Mouse (Mus musculus): ENCODE data around the gene Cdc6. TPM values are rescaled to one million over a fixed set of nuclear protein-coding genes. Genes with fewer than 3 reads are reported as not detected.

Gene Cdc6
- total RNA-seq, 2 experiments from 2014 or later = 3.8 to 6.5 TPM

- peak; percentile 59 for DNase-seq
Measured at GRCm38 (mm10) chr11:98943741-98944461, 36.3 kb downstream of the Cdc6 start.

- no peak for DNase-seq
Measured at GRCm38 (mm10) chr11:98944897-98945604, 37.5 kb downstream of the Cdc6 start.

GRCm38 (mm10) chr11:98945605-98945977 is 38.0 kb downstream of the Cdc6 start:
- peak; percentile 86 for DNase-seq

- DNase-seq = no peak
Measured at GRCm38 (mm10) chr11:98947969-98948569, 40.5 kb downstream of the Cdc6 start.

- no peak for DNase-seq
Measured at GRCm38 (mm10) chr11:98949242-98949957, 41.8 kb downstream of the Cdc6 start.

GRCm38 (mm10) chr11:98949958-98950460 is 42.4 kb downstream of the Cdc6 start:
- DNase-seq = peak; percentile 79

- no peak for DNase-seq
Measured at GRCm38 (mm10) chr11:98950484-98950883, 42.9 kb downstream of the Cdc6 start.

GRCm38 (mm10) chr11:98951026-98951906 is 43.7 kb downstream of the Cdc6 start:
- peak; percentile 94 for DNase-seq

GRCm38 (mm10) chr11:98952111-98952510 is 44.5 kb downstream of the Cdc6 start:
- DNase-seq = no peak

- DNase-seq = no peak
Measured at GRCm38 (mm10) chr11:98952736-98953135, 45.1 kb downstream of the Cdc6 start.

- DNase-seq = no peak
Measured at GRCm38 (mm10) chr11:98953361-98953760, 45.8 kb downstream of the Cdc6 start.

GRCm38 (mm10) chr11:98953835-98954320 is 46.3 kb downstream of the Cdc6 start:
- DNase-seq = no peak

- peak; percentile 88 for DNase-seq
Measured at GRCm38 (mm10) chr11:98954373-98954772, 46.8 kb downstream of the Cdc6 start.

- peak; percentile 52 for DNase-seq
Measured at GRCm38 (mm10) chr11:98954801-98955706, 47.5 kb downstream of the Cdc6 start.

GRCm38 (mm10) chr11:98955707-98956235 is 48.2 kb downstream of the Cdc6 start:
- peak; percentile 54 for DNase-seq

GRCm38 (mm10) chr11:98956340-98956739 is 48.7 kb downstream of the Cdc6 start:
- no peak for DNase-seq

GRCm38 (mm10) chr11:98959437-98960312 is 52.1 kb downstream of the Cdc6 start:
- peak; percentile 90 for DNase-seq

GRCm38 (mm10) chr11:98960313-98960906 is 52.8 kb downstream of the Cdc6 start:
- peak; percentile 90 for DNase-seq
